Mouse (Mus musculus): ENCODE measurements at regions not wholly inside any gene's neighbourhood (a gene's known extent, or its start where the extent isn't known, plus 50 kb on each side); places are given as distances from the start of the nearest gene placed in this dataset.

- no peak overlapping the region for H3K4me2 ChIP-seq (replicated peaks)
- no peaks in the 10 kb centered on the region for H3K36me3 ChIP-seq
- no peak overlapping the region for H3K27ac ChIP-seq
- WGBS: 49% methylated on average over 4 of the region's 4 CpGs
- H3K9me3 ChIP-seq (replicated peaks): no peaks in the 10 kb centered on the region
- H3K4me3 ChIP-seq: no peak overlapping the region
- H3K27me3 ChIP-seq: no peaks in the 10 kb centered on the region
- H3K4me1 ChIP-seq: no peaks in the 10 kb centered on the region
- no peak; the same call in 1 of the 2 replicates for ATAC-seq (ENCODE audit: low FRiP score)
- H3K9ac ChIP-seq: no peak overlapping the region
Measured at GRCm38 (mm10) chr16:65720953-65721352, 94.1 kb upstream of the Vgll3 start.

GRCm38 (mm10) chr16:65725559-65726269 lies 89.3 kb upstream of the Vgll3 start:
- WGBS: 84% methylated on average over 5 of the region's 5 CpGs
- no peak for ATAC-seq (ENCODE audit: low FRiP score)
- H3K4me3 ChIP-seq: no peak overlapping the region

GRCm38 (mm10) chr16:65726289-65726688 lies 88.8 kb upstream of the Vgll3 start:
- Histone ChIP-seq H3K36me3 (no peaks in the 10 kb centered on the region), H3K9ac (no peak overlapping the region), H3K27me3 (no peaks in the 10 kb centered on the region), H3K4me3 (no peak overlapping the region), H3K27ac (no peak overlapping the region), H3K4me2 (replicated peaks) (no peak overlapping the region), H3K9me3 (replicated peaks) (no peaks in the 10 kb centered on the region), H3K4me1 (no peaks in the 10 kb centered on the region)
- 74% methylated on average over 3 of the region's 3 CpGs for WGBS
- no peak for ATAC-seq (ENCODE audit: low FRiP score)

More at GRCm38 (mm10) chr16:65725559-65726269, 89.3 kb upstream of the Vgll3 start:
- Histone ChIP-seq H3K36me3 (no peaks in the 10 kb centered on the region), H3K4me2 (replicated peaks) (no peak overlapping the region), H3K27ac (no peak overlapping the region), H3K27me3 (no peaks in the 10 kb centered on the region), H3K4me1 (no peaks in the 10 kb centered on the region), H3K9ac (no peak overlapping the region), H3K9me3 (replicated peaks) (no peaks in the 10 kb centered on the region)

GRCm38 (mm10) chr16:65729322-65729721 lies 85.7 kb upstream of the Vgll3 start:
- ATAC-seq (ENCODE audit: low FRiP score): no peak

GRCm38 (mm10) chr16:65739652-65740051 lies 75.4 kb upstream of the Vgll3 start:
- WGBS: 94% methylated on average over 3 of the region's 3 CpGs
- no peak for ATAC-seq (ENCODE audit: low FRiP score)
- Histone ChIP-seq H3K4me3 (no peak overlapping the region), H3K9ac (no peak overlapping the region), H3K36me3 (no peaks in the 10 kb centered on the region), H3K27ac (no peak overlapping the region), H3K27me3 (no peaks in the 10 kb centered on the region), H3K4me2 (replicated peaks) (no peak overlapping the region), H3K4me1 (no peaks in the 10 kb centered on the region), H3K9me3 (replicated peaks) (no peaks in the 10 kb centered on the region)

More at GRCm38 (mm10) chr16:65729322-65729721, 85.7 kb upstream of the Vgll3 start:
- H3K27ac ChIP-seq: no peak overlapping the region
- WGBS: 73% methylated on average over 4 of the region's 4 CpGs
- no peaks in the 10 kb centered on the region for H3K4me1 ChIP-seq
- H3K9me3 ChIP-seq (replicated peaks): no peaks in the 10 kb centered on the region
- no peak overlapping the region for H3K4me2 ChIP-seq (replicated peaks)
- no peaks in the 10 kb centered on the region for H3K27me3 ChIP-seq
- no peak overlapping the region for H3K4me3 ChIP-seq
- no peak overlapping the region for H3K9ac ChIP-seq
- H3K36me3 ChIP-seq: no peaks in the 10 kb centered on the region

GRCm38 (mm10) chr16:65742951-65743350 lies 72.1 kb upstream of the Vgll3 start:
- H3K4me1 ChIP-seq: no peaks in the 10 kb centered on the region
- ATAC-seq (ENCODE audit: low FRiP score): no peak
- no peaks in the 10 kb centered on the region for H3K9me3 ChIP-seq (replicated peaks)
- no peak overlapping the region for H3K4me2 ChIP-seq (replicated peaks)
- H3K27me3 ChIP-seq: no peaks in the 10 kb centered on the region
- no peaks in the 10 kb centered on the region for H3K36me3 ChIP-seq
- H3K4me3 ChIP-seq: no peak overlapping the region
- no peak overlapping the region for H3K27ac ChIP-seq
- no peak overlapping the region for H3K9ac ChIP-seq

- Histone ChIP-seq H3K9ac (no peak overlapping the region), H3K27ac (no peak overlapping the region), H3K4me1 (no peaks in the 10 kb centered on the region), H3K27me3 (no peaks in the 10 kb centered on the region), H3K4me3 (no peak overlapping the region), H3K36me3 (no peaks in the 10 kb centered on the region), H3K4me2 (replicated peaks) (no peak overlapping the region), H3K9me3 (replicated peaks) (no peaks in the 10 kb centered on the region)
- WGBS: 23% methylated on average over 2 of the region's 2 CpGs
- no peak for ATAC-seq (ENCODE audit: low FRiP score)
Measured at GRCm38 (mm10) chr16:65755667-65756066, 59.4 kb upstream of the Vgll3 start.

Data from hindbrain, embryonic 12.5 days (tissue).